Mouse (Mus musculus) liver, embryonic 14.5 days (tissue): Measurements from ENCODE around the gene Lgsn. TPM values are rescaled to one million over a fixed set of nuclear protein-coding genes. Genes with fewer than 3 reads are reported as not detected.
A peak's percentile ranks its signal among the peaks of the same experiment; 100 is the strongest.

ENCODE experiments used
- ATAC-seq: fragments of 200-750 bp; cut with Nextera tagmentation; 2 replicates; pipeline ENCODE4 v1.8.0; 2017; ENCODE audit warnings: moderate number of reproducible peaks, mild to moderate bottlenecking, moderate library complexity; ENCODE audit not compliant: insufficient read depth
- DNase-seq, 3 experiments: peaks; one replicate each; pipeline ENCODE4 v3.0.0-alpha.2; 2012 to 2013; ENCODE audit warnings: low read depth in 3 of 3, low spot score in 3 of 3
- H3K27ac ChIP-seq: fragments of 300-500 bp; sonication (generic); 2 replicates; pipeline ENCODE4 v1.5.1; 2014; ENCODE audit warnings: moderate library complexity, mild to moderate bottlenecking, control low read depth, inconsistent platforms
- H3K27me3 ChIP-seq: fragments of 300-500 bp; sonication (generic); 2 replicates; pipeline ENCODE4 v1.6.1; 2014; ENCODE audit warnings: mild to moderate bottlenecking, low read length, moderate library complexity; ENCODE audit not compliant: control insufficient read depth, insufficient read depth
- H3K36me3 ChIP-seq: fragments of 300-500 bp; sonication (generic); replicated peaks from 2 replicates; pipeline ENCODE4 v1.6.1; 2014; ENCODE audit warnings: low read depth; ENCODE audit not compliant: control insufficient read depth, insufficient read depth
- H3K4me1 ChIP-seq, 2 experiments: fragments of 200-500 bp in 1 of 2; fragments of 300-500 bp in 1 of 2; sonication (generic) in 1 of 2; replicated peaks; 2 replicates each; pipeline ENCODE4 v1.6.1; 2012 to 2014; ENCODE audit warnings: antibody characterized with exemption in 1 of 2, inconsistent platforms in 1 of 2, low read length in 1 of 2; ENCODE audit not compliant: control insufficient read depth in 2 of 2, insufficient read depth in 2 of 2
- H3K4me2 ChIP-seq: fragments of 300-500 bp; sonication (generic); 2 replicates; pipeline ENCODE4 v1.6.1; 2014; ENCODE audit warnings: low read depth, mild to moderate bottlenecking, control low read depth, moderate library complexity
- H3K4me3 ChIP-seq, 2 experiments: fragments of 200-500 bp in 1 of 2; fragments of 300-500 bp in 1 of 2; sonication (generic) in 1 of 2; 2 replicates each; pipeline ENCODE4 v1.5.1; 2012 to 2014; ENCODE audit warnings: low read depth in 2 of 2, low read length in 2 of 2, mild to moderate bottlenecking in 2 of 2, control low read depth in 1 of 2, inconsistent platforms in 1 of 2, moderate library complexity in 1 of 2; ENCODE audit not compliant: insufficient read depth in 1 of 2
- H3K9ac ChIP-seq: fragments of 300-500 bp; sonication (generic); replicated peaks from 2 replicates; pipeline ENCODE4 v1.6.1; 2014; ENCODE audit warnings: mild to moderate bottlenecking, control low read depth, moderate library complexity
- H3K9me3 ChIP-seq: fragments of 300-500 bp; sonication (generic); 2 replicates; pipeline ENCODE4 v1.6.1; 2016; ENCODE audit warnings: low read length, mixed read lengths; ENCODE audit not compliant: control insufficient read depth
- CTCF ChIP-seq: IDR thresholded peaks from 2 replicates; pipeline ENCODE4 v1.5.1; 2016; ENCODE audit warnings: antibody characterized with exemption, low read depth, control low read depth
- EP300 ChIP-seq: IDR thresholded peaks from 2 replicates; pipeline ENCODE4 v1.6.1; 2016; ENCODE audit warnings: antibody characterized with exemption, low read depth
- WGBS: fragments of 180-500 bp; shearing (Covaris S2); extraction: QIAGEN DNeasy Blood & Tissue Kit; methylation state at CpG from one replicate; pipeline ENCODE4 v1.1.7; 2014; ENCODE audit not compliant: insufficient replicate concordance; 5-methylcytosine and 5-hydroxymethylcytosine counted together
- polyA plus RNA-seq, 2 experiments: library from polyadenylated mRNA; depleted of rRNA in 1 of 2; stranded (reverse) in 1 of 2; unstranded in 1 of 2; fragments of >200 nt; fragmentation: Nextera tagmentation in 1 of 2; extraction: Ambion mirVana in 1 of 2; gene quantifications; 2 replicates each; pipeline versions ENCODE4 v1.2.1 to v1.2.3; 2012 to 2014

Lgsn gene
- polyA plus RNA-seq, 2 experiments: not detected

- WGBS: 55% methylated on average over 3 of the region's 3 CpGs
- ATAC-seq: no peak
Observed at GRCm38 (mm10) chr1:31150546-31150945, 25.7 kb upstream of the Lgsn start.

GRCm38 (mm10) chr1:31152799-31153426 lies 23.3 kb upstream of the Lgsn start:
- no peak overlapping the region for H3K4me2 ChIP-seq
- H3K27me3 ChIP-seq: no peaks in the 10 kb centered on the region
- TF ChIP-seq CTCF: peak; percentile 39
- TF ChIP-seq EP300: no peak
- H3K27ac ChIP-seq: no peak overlapping the region
- 32% methylated on average over 2 of the region's 2 CpGs for WGBS
- DNase-seq (no peak), ATAC-seq (no peak)
- no peaks in the 10 kb centered on the region for H3K9me3 ChIP-seq
- no peak overlapping the region for H3K4me3 ChIP-seq
- H3K36me3 ChIP-seq: no peaks in the 10 kb centered on the region
- H3K9ac ChIP-seq: no peak overlapping the region
- H3K4me1 ChIP-seq: peaks cover 0 to 3% of the 10 kb centered on the region in 2 experiments; a peak in 1 of 4 replicates

More at GRCm38 (mm10) chr1:31150546-31150945, 25.7 kb upstream of the Lgsn start:
- Histone ChIP-seq H3K9ac (no peak overlapping the region), H3K9me3 (no peaks in the 10 kb centered on the region), H3K4me1 (no peaks in the 10 kb centered on the region), H3K4me2 (no peak overlapping the region), H3K4me3 (no peak overlapping the region), H3K27ac (no peak overlapping the region), H3K36me3 (no peaks in the 10 kb centered on the region), H3K27me3 (no peaks in the 10 kb centered on the region)
- no peak for TF ChIP-seq CTCF
- no peak for TF ChIP-seq EP300
- no peak for DNase-seq

GRCm38 (mm10) chr1:31153793-31154349 lies 22.3 kb upstream of the Lgsn start:
- ATAC-seq (no peak), DNase-seq (peak in 2 of 3 experiments; percentile 13)
- Histone ChIP-seq H3K27me3 (no peaks in the 10 kb centered on the region), H3K9ac (no peak overlapping the region), H3K9me3 (no peaks in the 10 kb centered on the region), H3K36me3 (no peaks in the 10 kb centered on the region), H3K4me3 (no peak overlapping the region), H3K4me1 (peaks cover 0 to 3% of the 10 kb centered on the region in 2 experiments; a peak in 1 of 4 replicates), H3K27ac (no peak overlapping the region), H3K4me2 (no peak overlapping the region)
- WGBS: 10% methylated on average over 7 of the region's 7 CpGs
- TF ChIP-seq EP300 (no peak), CTCF (peak; percentile 59)

- H3K4me2 ChIP-seq: no peak overlapping the region
- H3K9ac ChIP-seq: no peak overlapping the region
- ATAC-seq: no peak
- 44% methylated on average over 2 of the region's 2 CpGs for WGBS
- no peak for DNase-seq
- H3K27me3 ChIP-seq: no peaks in the 10 kb centered on the region
- H3K9me3 ChIP-seq: no peaks in the 10 kb centered on the region
- H3K4me1 ChIP-seq: peaks cover 0 to 3% of the 10 kb centered on the region in 2 experiments; a peak in 1 of 4 replicates
- H3K36me3 ChIP-seq: no peaks in the 10 kb centered on the region
- no peak overlapping the region for H3K27ac ChIP-seq
- no peak for TF ChIP-seq EP300
- no peak for TF ChIP-seq CTCF
- no peak overlapping the region for H3K4me3 ChIP-seq
Observed at GRCm38 (mm10) chr1:31156185-31156584, 20.0 kb upstream of the Lgsn start.

- DNase-seq (no peak), ATAC-seq (no peak)
- H3K4me1 ChIP-seq: peaks cover 0 to 3% of the 10 kb centered on the region in 2 experiments; a peak in 1 of 4 replicates
- H3K36me3 ChIP-seq: no peaks in the 10 kb centered on the region
- no peak for TF ChIP-seq CTCF
- TF ChIP-seq EP300: no peak
- H3K9ac ChIP-seq: no peak overlapping the region
- 57% methylated on average over 2 of the region's 2 CpGs for WGBS
- H3K9me3 ChIP-seq: no peaks in the 10 kb centered on the region
- H3K4me3 ChIP-seq: no peak overlapping the region
- no peak overlapping the region for H3K4me2 ChIP-seq
- H3K27ac ChIP-seq: no peak overlapping the region
- H3K27me3 ChIP-seq: no peaks in the 10 kb centered on the region
Observed at GRCm38 (mm10) chr1:31156884-31157283, 19.3 kb upstream of the Lgsn start.
